Mouse (Mus musculus) CH12.LX (cell line): Measurements from ENCODE around the gene Als2cl.

Experiments used
- CTCF ChIP-seq, 2 experiments: IDR thresholded peaks in 1 of 2; conservative IDR thresholded peaks in 1 of 2; 2 replicates each; pipeline ENCODE4 v1.5.1; 2011 to 2012; ENCODE audit warnings: low read depth in 2 of 2, low read length in 2 of 2, improper control_type of control experiment in 1 of 2, inconsistent platforms in 1 of 2, mild to moderate bottlenecking in 1 of 2, moderate library complexity in 1 of 2
- EP300 ChIP-seq: IDR thresholded peaks from 2 replicates; pipeline ENCODE4 v1.6.1; 2011; ENCODE audit warnings: low read length, improper control_type of control experiment
- POLR2A ChIP-seq: IDR thresholded peaks from 2 replicates; pipeline ENCODE4 v1.6.1; 2011; ENCODE audit warnings: low read depth, mild to moderate bottlenecking, improper control_type of control experiment, low read length
- UBTF ChIP-seq: IDR thresholded peaks from 2 replicates; pipeline ENCODE4 v1.6.1; 2012; ENCODE audit warnings: low read depth, mild to moderate bottlenecking, inconsistent platforms, low read length, improper control_type of control experiment, moderate library complexity

DNA sequence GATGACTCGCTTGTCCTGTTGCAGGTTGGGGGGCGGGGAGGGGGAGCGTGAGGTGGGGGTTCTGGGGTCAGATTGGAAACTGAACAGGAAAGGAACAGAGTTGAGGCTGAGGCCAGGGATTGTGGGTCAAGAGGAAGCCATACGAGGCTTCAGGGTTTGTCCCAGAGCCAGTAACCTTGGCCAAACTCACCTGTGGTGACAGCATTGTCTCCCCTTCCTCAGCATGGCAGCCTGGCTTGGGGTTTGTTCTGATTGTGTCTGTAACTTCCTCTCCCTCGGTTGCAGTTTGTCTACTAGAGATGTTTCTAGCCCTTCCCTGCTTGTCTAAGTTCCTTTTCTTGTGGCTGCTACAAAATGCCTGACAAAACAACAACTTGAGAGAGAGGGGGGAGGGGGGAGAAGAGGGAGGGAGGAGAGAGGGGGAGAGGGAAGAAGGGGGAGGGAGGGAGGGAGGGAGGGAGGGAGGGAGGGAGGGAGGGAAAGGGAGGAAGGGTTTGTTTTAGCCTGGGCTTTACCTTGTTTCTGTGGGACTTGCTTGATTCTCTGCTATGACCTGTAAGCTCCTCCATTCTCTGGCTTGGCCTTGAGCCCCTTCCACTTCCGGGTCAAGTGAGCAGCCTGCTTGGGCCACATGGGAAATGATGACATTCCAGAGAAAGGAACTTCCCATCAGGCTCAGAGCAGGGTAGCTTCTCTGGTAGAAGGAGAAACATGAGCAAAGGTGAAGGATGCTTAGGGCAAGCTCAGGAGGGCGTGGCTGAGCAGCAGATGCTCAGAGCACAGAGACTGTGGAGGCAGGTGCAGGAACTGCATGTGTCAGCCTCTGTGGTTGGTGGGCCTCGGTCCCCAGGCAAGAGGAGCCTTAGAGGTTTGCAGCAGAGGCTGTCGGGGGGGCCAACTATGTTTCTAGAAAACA lies 8.0 kb downstream of the Als2cl start:
- TF ChIP-seq UBTF, result no peak
- no peak for TF ChIP-seq POLR2A
- TF ChIP-seq CTCF (conservative IDR thresholded peaks at IDR 0.05 in 1 of 2, IDR thresholded peaks at IDR 0.05 in 1 of 2; ENCODE audit: low read depth in 2 of 2, low read length in 2 of 2), result no peak
- TF ChIP-seq EP300, result no peak
